Mouse (Mus musculus) heart, embryonic 11.5 days (tissue): Measurements from ENCODE around the gene St6gal1. TPM values are rescaled to one million over a fixed set of nuclear protein-coding genes. Genes with fewer than 3 reads are reported as not detected.
A peak's percentile ranks its signal among the peaks of the same experiment; 100 is the strongest.

Source experiments
- ATAC-seq: fragments of 200-750 bp; cut with Nextera tagmentation; replicated peaks from 2 replicates; pipeline ENCODE4 v1.8.0; 2017; ENCODE audit warnings: moderate library complexity; ENCODE audit not compliant: insufficient number of reproducible peaks, low FRiP score, low TSS enrichment
- H3K27ac ChIP-seq: fragments of 300-500 bp; sonication (generic); 2 replicates; pipeline ENCODE4 v1.5.1; 2014; ENCODE audit warnings: mild to moderate bottlenecking, low read depth, low read length
- H3K27me3 ChIP-seq: fragments of 300-500 bp; sonication (generic); 2 replicates; pipeline ENCODE4 v1.6.1; 2014; ENCODE audit warnings: mild to moderate bottlenecking, low read length, mixed read lengths; ENCODE audit not compliant: control insufficient read depth, insufficient read depth
- H3K36me3 ChIP-seq: fragments of 300-500 bp; sonication (generic); 2 replicates; pipeline ENCODE4 v1.6.1; 2014; ENCODE audit warnings: mild to moderate bottlenecking, low read length, moderate library complexity, mixed read lengths; ENCODE audit not compliant: control insufficient read depth, insufficient read depth
- H3K4me1 ChIP-seq: fragments of 300-500 bp; sonication (generic); 2 replicates; pipeline ENCODE4 v1.6.1; 2014; ENCODE audit warnings: low read length; ENCODE audit not compliant: control insufficient read depth, insufficient read depth
- H3K4me2 ChIP-seq: fragments of 300-500 bp; sonication (generic); 2 replicates; pipeline ENCODE4 v1.6.1; 2014; ENCODE audit warnings: mild to moderate bottlenecking, moderate library complexity
- H3K4me3 ChIP-seq: fragments of 300-500 bp; sonication (generic); 2 replicates; pipeline ENCODE4 v1.5.1; 2014; ENCODE audit warnings: low read depth, low read length
- H3K9ac ChIP-seq: fragments of 300-500 bp; sonication (generic); 2 replicates; pipeline ENCODE4 v1.6.1; 2014; ENCODE audit warnings: mild to moderate bottlenecking, low read depth, low read length, moderate library complexity
- H3K9me3 ChIP-seq: fragments of 300-500 bp; sonication (generic); replicated peaks from 2 replicates; pipeline ENCODE4 v1.6.1; 2016; ENCODE audit warnings: low read length; ENCODE audit not compliant: control insufficient read depth
- WGBS: fragments of 180-500 bp; shearing (Covaris S2); extraction: QIAGEN DNeasy Blood & Tissue Kit; methylation state at CpG from one replicate; pipeline ENCODE4 v1.1.7; 2014; ENCODE audit not compliant: insufficient replicate concordance; 5-methylcytosine and 5-hydroxymethylcytosine counted together
- polyA plus RNA-seq: library from polyadenylated mRNA; unstranded; fragments of >200 nt; fragmentation: Nextera tagmentation; extraction: Ambion mirVana; gene quantifications from 2 replicates; pipeline ENCODE4 v1.2.1, GENCODE M21; 2014

St6gal1 gene
- polyA plus RNA-seq, 1 experiment from 2014 or later, result 18.5 TPM

DNA sequence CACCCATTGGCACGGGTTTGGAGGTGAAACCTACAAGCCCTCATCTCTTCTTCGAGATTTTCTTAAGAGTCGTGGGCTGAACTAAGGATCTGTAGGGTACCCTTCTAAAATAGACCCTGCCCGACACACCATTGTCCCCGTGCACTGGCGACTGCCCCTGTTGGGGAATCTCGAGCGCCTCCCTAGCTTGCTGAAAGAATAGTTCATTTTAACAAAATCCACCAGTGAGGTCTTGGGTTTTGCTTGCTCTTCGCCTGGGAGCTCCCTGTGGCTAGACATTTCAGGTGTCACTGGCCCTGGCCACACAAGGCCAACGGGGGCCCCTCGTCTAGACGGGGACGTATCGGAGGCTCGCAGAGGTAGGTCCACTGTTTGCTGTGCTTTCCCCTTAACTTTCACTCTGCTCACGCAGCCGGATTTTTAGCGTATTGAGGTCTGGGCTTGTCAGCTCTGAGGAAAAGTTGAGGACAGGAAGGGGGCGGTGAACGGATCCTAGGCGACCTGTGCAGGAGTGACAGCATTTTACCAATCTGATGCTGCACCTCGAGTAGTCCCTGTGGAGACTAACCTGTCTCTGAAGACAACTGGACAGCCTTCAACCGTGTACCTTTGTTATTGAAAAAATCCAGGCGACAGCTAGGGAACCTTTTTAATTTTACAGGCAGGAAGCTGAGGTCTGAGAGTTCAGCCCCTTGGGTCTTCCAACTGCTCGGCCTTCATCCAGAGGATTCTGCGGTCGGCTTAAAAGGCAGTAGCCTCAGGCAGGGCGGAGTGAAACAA is 1.5 kb downstream of the St6gal1 start:
- no peaks in the 10 kb centered on the region for H3K36me3 ChIP-seq
- H3K9me3 ChIP-seq, result no peaks in the 10 kb centered on the region
- peak overlapping the region; percentile 77 for H3K4me2 ChIP-seq
- H3K4me1 ChIP-seq, result peaks cover 10% of the 10 kb centered on the region
- 1% methylated on average over 28 of the region's 28 CpGs for WGBS
- H3K27me3 ChIP-seq, result peaks cover 4% of the 10 kb centered on the region; the same call in 1 of the 2 replicates
- peak overlapping the region; percentile 88 for H3K9ac ChIP-seq
- no peak for ATAC-seq
- H3K27ac ChIP-seq, result peak overlapping the region; percentile 36; the same call in 1 of the 2 replicates
- H3K4me3 ChIP-seq, result peak overlapping the region; percentile 74

DNA sequence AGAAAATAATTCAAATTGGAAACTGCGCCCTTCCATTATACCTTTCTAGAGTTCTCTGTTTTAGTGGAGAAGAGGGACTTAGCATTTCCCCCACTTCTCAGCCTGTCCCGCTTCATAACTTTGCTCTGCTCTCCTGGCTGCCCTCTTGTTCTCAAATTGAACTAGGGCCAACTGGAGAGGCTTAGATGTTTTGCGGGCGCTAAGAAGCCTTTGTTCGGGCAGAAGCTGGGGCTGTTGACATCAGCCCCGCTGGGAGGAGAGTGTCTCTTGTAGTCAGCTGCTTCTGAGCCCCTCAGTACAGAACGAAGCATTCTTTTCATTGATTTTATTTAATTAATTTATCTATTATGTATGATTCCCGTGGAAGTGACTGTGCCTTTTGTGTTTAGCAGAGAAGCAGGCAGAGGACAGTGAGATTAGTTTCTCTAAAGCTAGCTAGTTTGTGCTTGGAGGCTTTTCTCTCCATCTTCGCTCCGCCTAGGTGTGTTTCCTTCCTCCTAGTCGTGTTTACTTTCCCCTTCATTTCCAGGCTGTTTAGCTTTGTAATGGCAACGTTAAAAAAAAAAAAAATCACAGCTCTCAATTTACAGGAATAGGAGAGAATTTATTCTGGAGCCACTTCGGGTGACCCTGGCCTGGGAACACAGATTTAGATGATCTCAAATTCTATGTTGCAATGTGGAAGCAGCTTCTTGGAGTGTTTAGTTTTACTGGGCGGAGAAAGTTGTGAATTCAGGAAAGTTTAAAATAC is 2.2 kb downstream of the St6gal1 start:
- Histone ChIP-seq H3K4me1 (peaks cover 10% of the 10 kb centered on the region), H3K27ac (peak overlapping the region; percentile 36; the same call in 1 of the 2 replicates)
- 18% methylated on average over 14 of the region's 14 CpGs for WGBS

GRCm38 (mm10) chr16:23227851-23228250 is 3.3 kb downstream of the St6gal1 start:
- WGBS, result 36% methylated on average over 6 of the region's 6 CpGs
- H3K4me1 ChIP-seq, result peaks cover 17% of the 10 kb centered on the region
- H3K27me3 ChIP-seq, result 0 out of 2 replicates have a peak, but pooled peaks cover 4% of the 10 kb centered on the region
- no peaks in the 10 kb centered on the region for H3K9me3 ChIP-seq
- H3K9ac ChIP-seq, result no peak overlapping the region
- ATAC-seq, result no peak
- H3K27ac ChIP-seq, result no peak overlapping the region
- H3K36me3 ChIP-seq, result no peaks in the 10 kb centered on the region
- H3K4me3 ChIP-seq, result no peak overlapping the region
- peak overlapping the region; percentile 0 for H3K4me2 ChIP-seq

More for the DNA sequence above, 2.2 kb downstream of the St6gal1 start:
- Histone ChIP-seq H3K36me3 (no peaks in the 10 kb centered on the region), H3K9ac (peak overlapping the region; percentile 88), H3K4me3 (peak overlapping the region; percentile 74), H3K4me2 (peak overlapping the region; percentile 77), H3K9me3 (no peaks in the 10 kb centered on the region), H3K27me3 (peaks cover 4% of the 10 kb centered on the region; the same call in 1 of the 2 replicates)
- no peak for ATAC-seq

DNA sequence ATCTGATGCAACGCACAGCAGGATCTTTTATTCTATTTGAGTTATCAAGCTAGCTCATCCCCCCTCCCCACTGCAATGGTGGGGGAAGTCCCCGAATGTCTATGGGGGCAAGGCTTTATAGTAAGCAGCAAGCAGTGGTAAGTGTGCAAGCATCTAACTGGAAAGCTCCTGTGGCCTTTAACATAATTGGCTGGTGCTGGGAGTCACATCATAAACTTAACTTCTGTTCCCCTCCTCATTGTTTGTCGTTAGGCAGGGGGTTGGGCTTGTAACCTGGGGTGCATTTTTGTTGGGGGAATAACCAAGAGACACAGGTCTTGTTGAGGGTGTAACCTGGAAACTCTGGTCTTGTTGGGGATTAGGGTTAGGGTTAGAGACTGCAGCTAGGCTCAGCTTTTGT is 3.9 kb downstream of the St6gal1 start:
- ATAC-seq, result no peak
- WGBS, result 56% methylated on average over 3 of the region's 3 CpGs
- Histone ChIP-seq H3K27ac (no peak overlapping the region), H3K9ac (no peak overlapping the region), H3K27me3 (0 out of 2 replicates have a peak, but pooled peaks cover 2% of the 10 kb centered on the region), H3K4me1 (peaks cover 18% of the 10 kb centered on the region), H3K36me3 (no peaks in the 10 kb centered on the region), H3K4me2 (no peak overlapping the region), H3K9me3 (no peaks in the 10 kb centered on the region), H3K4me3 (no peak overlapping the region)

- no peak overlapping the region for H3K27ac ChIP-seq
- no peak overlapping the region for H3K9ac ChIP-seq
- ATAC-seq, result no peak
- H3K36me3 ChIP-seq, result no peaks in the 10 kb centered on the region
- no peak overlapping the region for H3K4me3 ChIP-seq
- no peaks in the 10 kb centered on the region for H3K9me3 ChIP-seq
- H3K27me3 ChIP-seq, result peaks cover 6% of the 10 kb centered on the region; the same call in 1 of the 2 replicates
- 54% methylated on average over 3 of the region's 3 CpGs for WGBS
- peaks cover 15% of the 10 kb centered on the region for H3K4me1 ChIP-seq
- H3K4me2 ChIP-seq, result no peak overlapping the region
Observed at GRCm38 (mm10) chr16:23229945-23230344, 5.4 kb downstream of the St6gal1 start.

DNA sequence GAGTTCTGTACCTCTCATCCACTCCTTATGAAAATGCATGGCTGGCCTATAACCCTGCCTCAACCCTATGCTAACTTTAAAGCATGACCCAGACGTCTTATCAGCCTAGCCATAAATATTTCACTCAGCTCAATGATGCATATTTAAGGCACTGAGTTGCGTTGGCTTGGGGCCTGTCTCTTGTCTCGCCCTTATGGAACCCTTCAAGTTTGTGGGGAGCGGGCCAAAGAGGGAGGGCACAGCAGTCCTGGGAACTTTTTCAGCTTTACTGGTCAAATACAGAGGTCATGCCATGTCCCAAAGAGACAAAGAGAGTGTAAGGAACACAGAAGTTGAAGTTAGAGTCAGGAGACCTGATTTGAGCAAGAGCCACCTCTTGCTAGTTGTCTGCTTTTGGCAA is 6.6 kb downstream of the St6gal1 start:
- Histone ChIP-seq H3K9me3 (no peaks in the 10 kb centered on the region), H3K4me1 (peaks cover 15% of the 10 kb centered on the region), H3K36me3 (no peaks in the 10 kb centered on the region), H3K27me3 (peaks cover 11% of the 10 kb centered on the region), H3K4me2 (no peak overlapping the region), H3K27ac (no peak overlapping the region), H3K9ac (no peak overlapping the region), H3K4me3 (no peak overlapping the region)
- 48% methylated on average over 4 of the region's 4 CpGs for WGBS
- no peak for ATAC-seq

DNA sequence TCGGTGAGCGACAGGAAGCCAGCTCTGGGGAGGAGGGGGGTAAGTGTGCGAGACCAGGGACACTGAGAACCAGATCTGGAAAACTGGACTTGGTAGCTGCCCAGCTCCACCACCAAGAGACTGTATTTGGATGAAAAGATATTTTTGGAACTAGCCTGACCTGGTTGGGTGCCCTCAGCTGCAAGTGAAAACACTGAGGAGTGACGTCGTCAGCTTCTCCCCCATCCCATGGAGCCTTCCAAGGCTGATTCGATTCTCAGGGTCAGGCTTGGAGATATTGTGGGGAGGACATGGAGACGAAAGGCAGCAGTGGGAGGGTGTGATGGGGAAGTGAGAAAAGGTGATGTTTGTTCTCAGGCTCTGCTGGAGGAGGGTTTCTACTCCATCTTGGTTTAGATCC is 8.2 kb downstream of the St6gal1 start:
- 40% methylated on average over 7 of the region's 7 CpGs for WGBS
- peaks cover 24% of the 10 kb centered on the region for H3K4me1 ChIP-seq
- no peak for ATAC-seq

DNA sequence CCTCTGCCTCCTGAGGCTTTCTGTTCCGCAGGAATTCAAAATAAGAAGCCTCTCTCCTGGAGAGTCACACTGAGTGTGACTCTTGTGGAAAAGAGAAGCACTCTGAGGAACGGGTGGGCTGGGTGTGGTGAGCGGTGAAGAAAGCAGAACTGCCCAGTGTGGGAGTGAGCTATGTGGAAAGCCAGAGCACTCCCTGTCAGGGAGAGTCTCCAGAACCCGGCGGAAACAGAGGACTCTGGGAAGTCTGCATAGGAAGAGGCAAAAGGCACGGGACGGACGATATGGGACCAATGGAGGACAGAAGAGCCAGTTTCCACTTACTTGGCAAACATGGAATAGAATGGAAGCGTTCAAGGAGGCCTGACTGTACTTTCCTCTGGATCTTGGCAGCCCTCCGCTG is 9.0 kb downstream of the St6gal1 start:
- no peaks in the 10 kb centered on the region for H3K9me3 ChIP-seq
- H3K9ac ChIP-seq, result no peak overlapping the region
- no peak overlapping the region for H3K4me2 ChIP-seq
- H3K27me3 ChIP-seq, result peaks cover 11% of the 10 kb centered on the region
- ATAC-seq, result no peak
- H3K36me3 ChIP-seq, result no peaks in the 10 kb centered on the region
- peaks cover 28% of the 10 kb centered on the region for H3K4me1 ChIP-seq
- 75% methylated on average over 10 of the region's 10 CpGs for WGBS
- H3K27ac ChIP-seq, result no peak overlapping the region
- H3K4me3 ChIP-seq, result no peak overlapping the region

More for the DNA sequence above, 8.2 kb downstream of the St6gal1 start:
- no peaks in the 10 kb centered on the region for H3K9me3 ChIP-seq
- no peak overlapping the region for H3K27ac ChIP-seq
- peaks cover 11% of the 10 kb centered on the region for H3K27me3 ChIP-seq
- no peak overlapping the region for H3K9ac ChIP-seq
- H3K36me3 ChIP-seq, result no peaks in the 10 kb centered on the region
- no peak overlapping the region for H3K4me2 ChIP-seq
- H3K4me3 ChIP-seq, result no peak overlapping the region
